ENCODE assay signal across 26 mouse cellular contexts in the genomic region with DNA sequence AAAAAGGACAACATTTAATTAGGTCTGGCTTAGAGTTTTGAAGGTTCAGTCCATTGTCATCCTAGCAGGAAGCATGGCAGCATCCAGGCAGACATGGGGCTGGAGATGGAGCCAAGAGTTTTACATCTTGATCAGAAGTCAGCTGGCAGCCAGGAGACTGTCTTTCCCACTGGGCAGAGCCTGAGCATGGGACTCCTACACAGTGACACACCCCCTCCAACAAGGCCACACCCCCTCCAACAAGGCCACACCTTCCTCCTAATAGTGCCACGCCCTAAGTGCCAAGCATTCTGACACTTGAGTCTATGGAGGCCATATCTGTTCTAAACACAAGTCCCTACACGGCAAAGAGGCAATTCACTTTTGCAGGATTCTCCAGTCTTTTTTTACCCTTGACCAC. TPM values are rescaled to one million over a fixed set of nuclear protein-coding genes. Genes with fewer than 3 reads are reported as not detected.
DNase-seq lines count a peak whose midpoint lies in the region; ATAC-seq lines count a peak whose summit lies in the region.
"Had no signal": no experiment of that assay in that cellular context is flagged by ENCODE, and none has a peak within 500 bp of the region (broad histone marks: within the 10 kb centered on the region; RNA-seq: fewer than 3 reads in every experiment).

No protein-coding gene starts in this region.

- H3K4me3 ChIP-seq in limb, embryonic 15.5 days, result no peak overlapping the region
- H3K4me3 ChIP-seq in limb, embryonic 10.5 days, result no peak overlapping the region
- H3K4me3 ChIP-seq: embryonic facial prominence, embryonic 10.5 days; embryonic facial prominence, embryonic 13.5 days; erythroblast, embryonic 14.5 days; forebrain, embryonic 12.5 days; forebrain, embryonic 15.5 days; hindbrain, embryonic 12.5 days; hindbrain, embryonic 15.5 days; kidney, embryonic 15.5 days had no signal

- H3K9me3 ChIP-seq in limb, embryonic 15.5 days, result no peaks in the 10 kb centered on the region
- H3K9me3 ChIP-seq in limb, embryonic 10.5 days (replicated peaks), result no peaks in the 10 kb centered on the region
- H3K9me3 ChIP-seq: embryonic facial prominence, embryonic 10.5 days; embryonic facial prominence, embryonic 13.5 days; forebrain, embryonic 12.5 days; forebrain, embryonic 15.5 days; hindbrain, embryonic 12.5 days; hindbrain, embryonic 15.5 days; kidney, embryonic 15.5 days had no signal

- ATAC-seq in cerebellum, adult (ENCODE audit: insufficient number of reproducible peaks, low FRiP score, low TSS enrichment), result no peak
- ATAC-seq in limb, embryonic 15.5 days (ENCODE audit: insufficient number of reproducible peaks, low FRiP score, low TSS enrichment, low read depth), result 0 out of 2 replicates have a peak, but pooled peaks have one; percentile 21
- no peak for ATAC-seq in CD4-positive, CD25-positive, alpha-beta regulatory T cell, adult 4 months
- ATAC-seq: forebrain, embryonic 15.5 days had no signal

- 75% methylated on average over 2 of the region's 2 CpGs for WGBS in limb, embryonic 15.5 days
- WGBS in limb, embryonic 10.5 days, result 82% methylated on average over 2 of the region's 2 CpGs

- no peak overlapping the region for H3K9ac ChIP-seq in limb, embryonic 15.5 days
- H3K9ac ChIP-seq: embryonic facial prominence, embryonic 13.5 days; forebrain, embryonic 12.5 days; forebrain, embryonic 15.5 days; hindbrain, embryonic 12.5 days; hindbrain, embryonic 15.5 days; kidney, embryonic 15.5 days had no signal

- no peak overlapping the region for H3K27ac ChIP-seq in limb, embryonic 15.5 days
- no peak overlapping the region for H3K27ac ChIP-seq in limb, embryonic 10.5 days
- H3K27ac ChIP-seq: embryonic facial prominence, embryonic 13.5 days; forebrain, embryonic 15.5 days; hindbrain, embryonic 12.5 days; hindbrain, embryonic 15.5 days; kidney, embryonic 15.5 days had no signal

- peak; percentile 59 for DNase-seq in cerebellum, adult 9-10 months
- DNase-seq in cerebellum, postnatal 14 days, result peak; percentile 48 to 50
- DNase-seq in cerebellum, adult 11 months, result no peak
- DNase-seq in limb, embryonic 10.5 days (ENCODE audit: low spot score), result no peak
- peak; percentile 34 for DNase-seq in brain, adult 2 months (ENCODE audit: low read depth, low spot score)
- DNase-seq: adrenal gland, adult 2 months; adrenal gland, postnatal 14 days; B cell, adult 2 months; embryo, embryonic 11 days; gastrocnemius, postnatal 10 days; gastrocnemius, postnatal 36 days; heart, adult 11 months; kidney, adult 11 months; kidney, adult 8-10 months had no signal

- no peak overlapping the region for H3K4me2 ChIP-seq in limb, embryonic 15.5 days
- H3K4me2 ChIP-seq: embryonic facial prominence, embryonic 13.5 days; forebrain, embryonic 12.5 days; forebrain, embryonic 15.5 days; heart, embryonic 11.5 days; hindbrain, embryonic 12.5 days; hindbrain, embryonic 15.5 days; kidney, embryonic 15.5 days had no signal

- H3K27me3 ChIP-seq in limb, embryonic 15.5 days, result peaks cover 14% of the 10 kb centered on the region; the same call in 1 of the 2 replicates
- H3K27me3 ChIP-seq in limb, embryonic 10.5 days (ENCODE audit: low read depth, poor library complexity, severe bottlenecking), result no peaks in the 10 kb centered on the region
- H3K27me3 ChIP-seq: forebrain, embryonic 12.5 days; forebrain, embryonic 15.5 days; hindbrain, embryonic 12.5 days; hindbrain, embryonic 15.5 days had no signal

- H3K4me1 ChIP-seq in limb, embryonic 15.5 days, result no peaks in the 10 kb centered on the region
- peaks cover 32% of the 10 kb centered on the region for H3K4me1 ChIP-seq in limb, embryonic 10.5 days
- H3K4me1 ChIP-seq: kidney, embryonic 15.5 days had no signal

- no peaks in the 10 kb centered on the region for H3K36me3 ChIP-seq in limb, embryonic 15.5 days
- no peaks in the 10 kb centered on the region for H3K36me3 ChIP-seq in limb, embryonic 10.5 days
- H3K36me3 ChIP-seq: embryonic facial prominence, embryonic 10.5 days; embryonic facial prominence, embryonic 13.5 days; forebrain, embryonic 12.5 days; forebrain, embryonic 15.5 days; hindbrain, embryonic 12.5 days; hindbrain, embryonic 15.5 days; kidney, embryonic 15.5 days had no signal

RNA-seq across cellular contexts. Expression of a gene that starts 23.6 kb away (rescaled TPM):
- 0.36 and 0.59 TPM in 2 replicates for polyA plus RNA-seq in limb, embryonic 15.5 days (2015; fragmentation: Nextera tagmentation; extraction: Ambion mirVana)
- polyA plus RNA-seq in limb, embryonic 10.5 days (2016; fragmentation: Nextera tagmentation; extraction: Ambion mirVana), result 0.04 TPM in 1 of 2 replicates, not detected in the other
- polyA plus RNA-seq in CD4-positive, CD25-positive, alpha-beta regulatory T cell, adult 4 months (2017; shearing (Covaris generic)), result under 1 TPM in 1 of 2 experiments, not detected in 1; 1.00 TPM
- polyA plus RNA-seq: erythroblast, embryonic 14.5 days had no signal

Comparison
In these comparisons a context has a peak if more than half of its experiments do, and no peak if none do; other contexts are left out.
1. DNase-seq: peak in cerebellum, adult 9-10 months (single experiment), cerebellum, postnatal 14 days (2 of 2) and brain, adult 2 months (single experiment); none in cerebellum, adult 11 months (single experiment) and limb, embryonic 10.5 days (single experiment).